Mouse (Mus musculus): Measurements from ENCODE around the gene Ikzf1. TPM values are rescaled to one million over a fixed set of nuclear protein-coding genes. Genes with fewer than 3 reads are reported as not detected.

Ikzf1 gene
- total RNA-seq, 2 experiments from 2014 or later, result 3.2 to 3.9 TPM

- DNase-seq (ENCODE audit: low spot score in 2 of 2), result no peak
Observed at GRCm38 (mm10) chr11:11805951-11806350, 121.1 kb downstream of the Ikzf1 start.

- no peak for DNase-seq (ENCODE audit: low spot score in 2 of 2)
Observed at GRCm38 (mm10) chr11:11808035-11808819, 123.4 kb downstream of the Ikzf1 start.

GRCm38 (mm10) chr11:11808820-11809403 lies 124.1 kb downstream of the Ikzf1 start, which contains the start of gene Fignl1:
TSS of gene Fignl1 (minus strand) at chr11:11808962.
- DNase-seq (ENCODE audit: low spot score in 2 of 2), result peak; percentile 96

- no peak for DNase-seq (ENCODE audit: low spot score in 2 of 2)
Observed at GRCm38 (mm10) chr11:11809404-11810175, 124.8 kb downstream of the Ikzf1 start.

GRCm38 (mm10) chr11:11811906-11812480 lies 127.2 kb downstream of the Ikzf1 start:
- peak; percentile 63 to 71 for DNase-seq (ENCODE audit: low spot score in 2 of 2)

- no peak for DNase-seq (ENCODE audit: low spot score in 2 of 2)
Observed at GRCm38 (mm10) chr11:11815737-11816136, 130.9 kb downstream of the Ikzf1 start.

- DNase-seq (ENCODE audit: low spot score in 2 of 2), result no peak
Observed at GRCm38 (mm10) chr11:11818797-11819196, 134.0 kb downstream of the Ikzf1 start.

- no peak for DNase-seq (ENCODE audit: low spot score in 2 of 2)
Observed at GRCm38 (mm10) chr11:11819206-11819605, 134.4 kb downstream of the Ikzf1 start.

- DNase-seq (ENCODE audit: low spot score in 2 of 2), result peak; percentile 72 to 89
Observed at GRCm38 (mm10) chr11:11820251-11820650, 135.4 kb downstream of the Ikzf1 start.

GRCm38 (mm10) chr11:11820737-11821136 lies 135.9 kb downstream of the Ikzf1 start:
- DNase-seq (ENCODE audit: low spot score in 2 of 2), result no peak

GRCm38 (mm10) chr11:11821387-11821975 lies 136.7 kb downstream of the Ikzf1 start:
- DNase-seq (ENCODE audit: low spot score in 2 of 2), result peak in 1 of 2 experiments; percentile 25

Other genes starting within 250 kb of the Ikzf1 start
- 1 to 10 TPM; 1.6 to 3.3 TPM for gene Spata48, start 222.9 kb upstream of the Ikzf1 start, total RNA-seq (2021)
- 1 to 10 TPM in 1 of 2 experiments, under 1 TPM in 1; 0.88 to 1.1 TPM for gene Zpbp, start 222.6 kb upstream of the Ikzf1 start, total RNA-seq (2021)
- not detected for gene 4930512M02Rik, start 57.2 kb upstream of the Ikzf1 start, total RNA-seq (2021)
- 1 to 10 TPM; 1.0 to 2.1 TPM for gene Fignl1, start 124.0 kb downstream of the Ikzf1 start, total RNA-seq (2021)
- 10 to 100 TPM; 11.9 to 15.0 TPM for gene Ddc, start 213.1 kb downstream of the Ikzf1 start, total RNA-seq (2021)

Measured in layer of hippocampus, postnatal 14 days (tissue).